Mouse (Mus musculus) liver, embryonic 12.5 days (tissue): ENCODE measurements at regions not wholly inside any gene's neighbourhood (a gene's known extent, or its start where the extent isn't known, plus 50 kb on each side); places are given as distances from the start of the nearest gene placed in this dataset.

Experiments
- ATAC-seq: fragments of 200-750 bp; cut with Nextera tagmentation; 2 replicates; pipeline ENCODE4 v1.8.0; 2017; ENCODE audit warnings: moderate number of reproducible peaks, mild to moderate bottlenecking, moderate library complexity
- H3K27ac ChIP-seq: fragments of 300-500 bp; sonication (generic); 2 replicates; pipeline ENCODE4 v1.5.1; 2016; ENCODE audit warnings: mild to moderate bottlenecking
- H3K27me3 ChIP-seq: fragments of 300-500 bp; sonication (generic); replicated peaks from 2 replicates; pipeline ENCODE4 v1.6.1; 2016; ENCODE audit warnings: mild to moderate bottlenecking, moderate library complexity
- H3K36me3 ChIP-seq: fragments of 300-500 bp; sonication (generic); 2 replicates; pipeline ENCODE4 v1.6.1; 2016; ENCODE audit warnings: mild to moderate bottlenecking, moderate library complexity
- H3K4me1 ChIP-seq: fragments of 300-500 bp; sonication (generic); 2 replicates; pipeline ENCODE4 v1.6.1; 2016
- H3K4me2 ChIP-seq: fragments of 300-500 bp; sonication (generic); 2 replicates; pipeline ENCODE4 v1.6.1; 2016; ENCODE audit warnings: mild to moderate bottlenecking, moderate library complexity
- H3K4me3 ChIP-seq: fragments of 300-500 bp; sonication (generic); 2 replicates; pipeline ENCODE4 v1.5.1; 2016; ENCODE audit warnings: mild to moderate bottlenecking, moderate library complexity
- H3K9ac ChIP-seq: fragments of 300-500 bp; sonication (generic); 2 replicates; pipeline ENCODE4 v1.6.1; 2016; ENCODE audit warnings: mild to moderate bottlenecking, moderate library complexity
- H3K9me3 ChIP-seq: fragments of 300-500 bp; sonication (generic); replicated peaks from 2 replicates; pipeline ENCODE4 v1.6.1; 2016; ENCODE audit warnings: mild to moderate bottlenecking, moderate library complexity
- WGBS: fragments of 180-500 bp; shearing (Covaris S2); methylation state at CpG from one replicate; pipeline ENCODE4 v1.1.7; 2016; ENCODE audit not compliant: insufficient replicate concordance; 5-methylcytosine and 5-hydroxymethylcytosine counted together

- no peaks in the 10 kb centered on the region for H3K27me3 ChIP-seq
- no peak overlapping the region for H3K4me2 ChIP-seq
- no peak overlapping the region for H3K9ac ChIP-seq
- WGBS = 22% methylated on average over 2 of the region's 2 CpGs
- no peak overlapping the region for H3K27ac ChIP-seq
- no peaks in the 10 kb centered on the region for H3K4me1 ChIP-seq
- no peak overlapping the region for H3K4me3 ChIP-seq
- H3K36me3 ChIP-seq = no peaks in the 10 kb centered on the region
- no peak for ATAC-seq
- no peaks in the 10 kb centered on the region for H3K9me3 ChIP-seq
Measured at GRCm38 (mm10) chr7:49704635-49705034, 54.3 kb upstream of the Htatip2 start.

GRCm38 (mm10) chr7:49700734-49701133 lies 58.2 kb upstream of the Htatip2 start:
- no peak overlapping the region for H3K4me3 ChIP-seq
- no peaks in the 10 kb centered on the region for H3K4me1 ChIP-seq
- no peaks in the 10 kb centered on the region for H3K27me3 ChIP-seq
- H3K36me3 ChIP-seq = no peaks in the 10 kb centered on the region
- H3K9me3 ChIP-seq = no peaks in the 10 kb centered on the region
- ATAC-seq = no peak
- no peak overlapping the region for H3K4me2 ChIP-seq
- no peak overlapping the region for H3K27ac ChIP-seq
- WGBS = 61% methylated on average over 8 of the region's 8 CpGs
- H3K9ac ChIP-seq = no peak overlapping the region

GRCm38 (mm10) chr7:49700024-49700390 lies 58.9 kb upstream of the Htatip2 start:
- no peaks in the 10 kb centered on the region for H3K27me3 ChIP-seq
- no peak overlapping the region for H3K4me2 ChIP-seq
- no peaks in the 10 kb centered on the region for H3K36me3 ChIP-seq
- no peak for ATAC-seq
- no peaks in the 10 kb centered on the region for H3K9me3 ChIP-seq
- H3K4me1 ChIP-seq = no peaks in the 10 kb centered on the region
- WGBS = 77% methylated on average over 15 of the region's 15 CpGs
- H3K4me3 ChIP-seq = no peak overlapping the region
- no peak overlapping the region for H3K27ac ChIP-seq
- H3K9ac ChIP-seq = no peak overlapping the region

DNA sequence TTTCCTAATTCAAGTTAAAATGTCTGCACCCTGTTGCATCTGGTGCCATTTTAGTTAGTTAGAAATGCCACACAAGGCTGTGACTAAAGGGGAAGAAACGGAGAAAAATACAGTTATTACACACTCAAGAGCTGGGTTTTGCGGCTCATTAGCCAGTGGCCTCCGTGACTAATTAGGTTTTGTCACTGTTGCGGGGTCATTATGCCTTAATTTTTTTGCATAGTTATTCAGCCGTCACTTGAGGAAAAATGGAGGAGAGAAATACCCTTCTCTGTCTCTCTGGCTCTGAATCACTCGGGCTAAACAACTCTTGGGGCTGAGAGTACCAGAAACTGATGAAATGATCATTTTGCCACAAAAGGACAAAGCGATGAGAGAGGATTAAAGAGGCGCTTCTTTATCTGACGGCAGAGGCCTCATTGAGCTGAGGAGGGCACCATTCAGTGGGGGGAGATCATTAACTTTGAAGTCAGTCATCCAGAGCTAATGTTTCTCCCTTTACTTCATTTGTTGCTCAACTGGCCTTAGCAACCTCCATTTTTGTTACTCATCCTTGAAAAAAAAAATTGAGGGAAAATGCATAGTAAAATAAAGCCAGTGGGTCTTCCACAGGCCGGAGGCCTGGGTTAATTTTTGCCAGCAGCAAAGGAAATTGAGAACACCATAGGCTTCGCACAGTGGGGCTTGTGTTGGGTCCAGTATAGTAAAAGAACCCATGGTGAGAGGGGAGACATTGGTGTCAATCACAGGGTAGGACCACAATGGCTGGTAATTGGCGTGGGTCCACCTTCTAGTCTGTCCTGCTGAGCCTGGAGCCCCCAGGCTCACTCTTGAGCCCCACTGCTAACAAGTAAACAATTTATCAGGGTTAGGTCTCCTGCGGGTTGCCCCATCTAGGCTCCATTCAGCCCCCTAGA lies 59.5 kb upstream of the Htatip2 start:
- whole genome bisulfite sequencing = 76% methylated on average over 13 of the region's 13 CpGs
- no peak overlapping the region for H3K27ac ChIP-seq
- H3K4me2 ChIP-seq = no peak overlapping the region
- no peak overlapping the region for H3K4me3 ChIP-seq
- no peak overlapping the region for H3K9ac ChIP-seq
- H3K9me3 ChIP-seq = no peaks in the 10 kb centered on the region
- no peaks in the 10 kb centered on the region for H3K27me3 ChIP-seq
- no peaks in the 10 kb centered on the region for H3K4me1 ChIP-seq
- ATAC-seq = no peak
- H3K36me3 ChIP-seq = no peaks in the 10 kb centered on the region

DNA sequence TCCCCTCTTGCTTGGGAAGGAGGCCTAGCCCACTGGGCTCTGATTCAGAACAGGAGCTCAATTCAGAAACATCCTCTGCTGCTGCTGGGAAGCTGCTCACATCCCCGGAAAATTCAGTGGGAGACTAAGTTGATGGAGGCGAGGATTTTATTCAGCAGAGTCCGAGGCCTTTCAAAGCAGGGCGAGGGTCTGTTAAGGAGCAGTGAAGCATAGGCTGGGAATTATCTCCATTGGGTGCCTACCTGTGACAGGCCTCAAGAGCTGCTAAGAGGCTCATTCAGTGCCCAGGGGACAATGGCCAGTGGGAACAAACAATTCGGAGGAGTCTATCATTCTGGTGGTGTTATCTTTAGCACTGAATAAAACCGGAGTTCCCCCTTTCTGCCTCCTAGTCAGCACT lies 59.6 kb upstream of the Dbx1 start:
- H3K27ac ChIP-seq = no peak overlapping the region
- no peak overlapping the region for H3K4me3 ChIP-seq
- no peaks in the 10 kb centered on the region for H3K36me3 ChIP-seq
- no peak for ATAC-seq
- H3K4me2 ChIP-seq = no peak overlapping the region
- no peaks in the 10 kb centered on the region for H3K4me1 ChIP-seq
- no peak overlapping the region for H3K9ac ChIP-seq
- no peaks in the 10 kb centered on the region for H3K9me3 ChIP-seq
- WGBS = 43% methylated on average over 6 of the region's 6 CpGs
- H3K27me3 ChIP-seq = no peaks in the 10 kb centered on the region

DNA sequence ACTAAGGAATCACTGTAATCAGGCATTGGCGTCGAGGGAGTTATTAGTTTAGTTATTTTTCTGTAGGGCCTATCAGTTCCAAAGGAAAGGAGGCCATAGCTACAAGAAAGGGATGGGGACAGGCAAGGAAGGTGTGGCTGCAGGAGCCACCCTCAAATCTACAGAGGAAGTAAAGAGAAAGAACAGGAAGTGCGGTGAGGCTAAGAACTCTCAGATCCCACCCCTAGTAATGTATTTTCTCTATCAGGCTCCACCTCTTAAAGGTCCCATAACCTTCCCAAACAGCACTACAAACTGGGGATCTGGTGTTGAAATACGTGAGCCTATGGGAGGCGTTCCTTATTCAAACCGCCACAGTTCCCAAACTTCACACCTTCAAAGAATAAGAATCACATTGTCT lies 52.9 kb upstream of the Dbx1 start:
- peaks cover 21% of the 10 kb centered on the region for H3K27me3 ChIP-seq
- H3K4me2 ChIP-seq = no peak overlapping the region
- no peaks in the 10 kb centered on the region for H3K4me1 ChIP-seq
- no peak overlapping the region for H3K9ac ChIP-seq
- no peaks in the 10 kb centered on the region for H3K9me3 ChIP-seq
- no peak overlapping the region for H3K4me3 ChIP-seq
- no peak for ATAC-seq
- no peak overlapping the region for H3K27ac ChIP-seq
- H3K36me3 ChIP-seq = no peaks in the 10 kb centered on the region
- 25% methylated on average over 6 of the region's 6 CpGs for WGBS

DNA sequence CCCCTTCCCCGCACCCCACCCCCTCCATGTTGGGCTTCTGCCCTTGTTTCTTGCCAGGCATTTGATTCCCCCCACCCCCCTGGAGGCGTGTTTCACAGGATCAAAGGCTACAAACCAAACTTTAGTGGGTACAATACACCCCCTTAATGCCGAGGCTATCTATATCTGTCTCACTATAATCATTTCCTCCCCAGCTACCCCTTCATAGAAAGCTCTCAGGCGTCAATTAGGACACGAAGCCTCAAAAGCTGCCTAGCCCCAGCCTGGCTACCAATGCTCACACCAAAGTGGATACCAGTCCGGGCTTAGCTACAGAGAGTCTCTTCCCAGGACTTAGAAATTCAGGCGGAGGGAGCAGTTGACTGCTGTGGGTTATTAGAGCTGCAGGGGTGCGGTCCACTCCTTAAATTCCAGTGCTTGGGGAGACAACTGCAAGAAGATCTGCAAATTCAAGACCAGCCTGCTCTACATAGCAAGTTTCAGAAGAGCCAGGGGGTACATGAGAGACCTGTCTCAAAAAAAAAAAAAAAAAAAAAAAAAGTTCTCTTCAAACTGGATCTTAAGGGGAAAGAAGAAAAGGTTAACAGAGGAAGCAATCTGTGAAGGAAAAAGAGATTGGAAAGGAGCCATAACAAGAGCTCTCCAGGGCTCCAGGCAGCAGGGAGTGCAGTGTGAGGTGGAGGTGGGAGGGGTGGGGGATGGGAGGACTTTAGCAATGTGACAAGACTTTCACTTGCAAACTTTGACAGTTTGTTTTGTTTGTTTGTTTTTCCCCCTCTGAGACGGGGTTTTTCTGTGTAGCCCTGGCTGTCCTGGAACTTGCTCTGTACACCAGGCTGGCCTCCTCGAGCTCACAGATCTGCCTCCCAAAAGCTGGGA lies 52.1 kb upstream of the Dbx1 start:
- peaks cover 29% of the 10 kb centered on the region for H3K27me3 ChIP-seq
- 14% methylated on average over 10 of the region's 10 CpGs for WGBS
- H3K4me2 ChIP-seq = peak overlapping the region; percentile 18; the same call in 1 of the 2 replicates

DNA sequence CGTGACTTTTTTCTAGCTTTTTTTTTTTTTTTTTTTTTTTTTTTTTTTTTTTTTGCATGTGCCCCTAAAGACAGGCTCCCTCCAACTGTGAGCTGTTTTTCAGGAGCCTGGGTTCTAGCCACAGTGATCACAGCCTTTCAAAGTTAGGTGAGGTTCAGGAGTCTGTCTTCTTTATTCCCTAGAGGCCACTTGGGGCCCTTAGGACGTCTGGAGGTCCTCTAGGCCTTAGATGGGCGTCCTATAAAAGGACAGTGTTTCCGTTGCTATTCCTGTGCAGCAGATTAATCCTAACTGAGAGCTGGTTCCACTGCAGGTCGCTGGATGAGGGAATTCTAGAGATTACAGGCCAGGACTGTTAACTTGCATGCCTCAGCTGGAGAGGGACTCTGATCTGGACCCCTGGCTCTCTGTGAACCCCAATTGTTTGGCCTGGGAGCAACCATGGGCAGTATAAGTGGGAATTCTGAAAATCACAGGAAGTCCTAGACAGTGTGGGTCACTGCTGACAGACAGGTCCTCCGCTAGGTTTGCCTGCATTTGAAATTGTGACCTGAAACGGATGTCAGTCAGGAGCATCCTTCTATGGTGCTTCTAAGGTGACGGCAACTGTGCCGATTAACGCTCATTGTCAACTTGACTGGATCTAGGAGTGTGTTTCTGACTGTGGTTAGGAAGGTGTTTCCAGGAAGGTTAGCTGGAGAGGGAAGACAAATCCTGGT lies 51.2 kb upstream of the Dbx1 start:
- Histone ChIP-seq H3K9ac (no peak overlapping the region), H3K9me3 (no peaks in the 10 kb centered on the region), H3K4me1 (no peaks in the 10 kb centered on the region), H3K4me2 (0 out of 2 replicates have a peak overlapping the region, but pooled peaks have one; percentile 18), H3K27me3 (peaks cover 35% of the 10 kb centered on the region), H3K4me3 (no peak overlapping the region), H3K27ac (no peak overlapping the region), H3K36me3 (no peaks in the 10 kb centered on the region)
- no peak for ATAC-seq
- 31% methylated on average over 10 of the region's 10 CpGs for WGBS

More for the DNA sequence above, 52.1 kb upstream of the Dbx1 start:
- Histone ChIP-seq H3K36me3 (no peaks in the 10 kb centered on the region), H3K9ac (no peak overlapping the region), H3K9me3 (no peaks in the 10 kb centered on the region), H3K4me3 (no peak overlapping the region), H3K27ac (no peak overlapping the region), H3K4me1 (no peaks in the 10 kb centered on the region)
- no peak for ATAC-seq

DNA sequence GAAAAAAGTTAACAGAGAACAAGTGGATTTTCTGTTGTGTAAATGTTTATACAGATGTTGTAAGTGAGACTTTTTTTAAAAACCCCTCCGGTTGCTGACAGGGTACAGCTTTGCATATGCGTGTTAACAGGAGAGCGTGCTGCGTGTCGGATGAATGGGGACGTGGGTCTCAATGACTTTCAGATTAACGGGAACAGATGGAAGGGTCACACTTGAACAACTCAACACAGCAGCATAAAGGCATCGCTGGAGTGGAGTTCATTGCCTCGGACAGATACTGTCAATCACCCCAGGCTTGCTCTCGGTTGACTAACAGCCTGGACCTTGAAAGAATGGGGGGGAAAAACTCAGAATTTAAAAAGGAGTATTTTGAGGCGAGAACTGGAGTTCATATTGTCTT lies 50.3 kb upstream of the Dbx1 start:
- no peaks in the 10 kb centered on the region for H3K36me3 ChIP-seq
- H3K4me3 ChIP-seq = no peak overlapping the region
- no peak overlapping the region for H3K27ac ChIP-seq
- WGBS = 56% methylated on average over 11 of the region's 11 CpGs
- no peak overlapping the region for H3K9ac ChIP-seq
- H3K4me2 ChIP-seq = no peak overlapping the region
- H3K27me3 ChIP-seq = peaks cover 39% of the 10 kb centered on the region
- H3K9me3 ChIP-seq = no peaks in the 10 kb centered on the region
- no peak for ATAC-seq
- no peaks in the 10 kb centered on the region for H3K4me1 ChIP-seq
